Mouse (Mus musculus) ES-E14 (cell line): ENCODE results near the gene Kpna7. TPM values are rescaled to one million over a fixed set of nuclear protein-coding genes. Genes with fewer than 3 reads are reported as not detected.
"Not testable (repeated sequence)": the region's sequence is repeated elsewhere in the genome, so short reads cannot be mapped to it uniquely, and the experiment has no call there.

ENCODE experiments used
- DNase-seq: peaks from one replicate; pipeline ENCODE4 v3.0.0-alpha.2; 2013; ENCODE audit warnings: low read depth, low spot score
- H3K27ac ChIP-seq: 2 replicates; pipeline ENCODE4 v1.5.1; 2012; ENCODE audit warnings: low read depth, mild to moderate bottlenecking, low read length, moderate library complexity, mixed read lengths; ENCODE audit not compliant: poor library complexity, insufficient read depth, severe bottlenecking
- H3K36me3 ChIP-seq: 2 replicates; pipeline ENCODE4 v1.6.1; 2012; ENCODE audit warnings: mild to moderate bottlenecking, low read length, moderate library complexity, mixed read lengths; ENCODE audit not compliant: control insufficient read depth, poor library complexity, insufficient read depth, severe bottlenecking
- H3K4me1 ChIP-seq, 2 experiments: fragments of 150-350 bp in 1 of 2; sonication (generic) in 1 of 2; 2 replicates each; pipeline ENCODE4 v1.6.1; 2012; ENCODE audit warnings: low read length in 2 of 2, mild to moderate bottlenecking in 1 of 2, mixed read lengths in 1 of 2; ENCODE audit not compliant: control insufficient read depth in 2 of 2, insufficient read depth in 2 of 2, poor library complexity in 1 of 2
- H3K4me3 ChIP-seq, 2 experiments: fragments of 150-350 bp in 1 of 2; sonication (generic) in 1 of 2; 2 replicates each; pipeline ENCODE4 v1.5.1; 2012; ENCODE audit warnings: low read length in 2 of 2, low read depth in 1 of 2, mild to moderate bottlenecking in 1 of 2, mixed read lengths in 1 of 2; ENCODE audit not compliant: insufficient read depth in 1 of 2, poor library complexity in 1 of 2, severe bottlenecking in 1 of 2
- H3K9ac ChIP-seq: 2 replicates; pipeline ENCODE4 v1.6.1; 2012; ENCODE audit warnings: low read depth, mild to moderate bottlenecking, low read length, mixed read lengths; ENCODE audit not compliant: poor library complexity, insufficient read depth, severe bottlenecking
- H3K9me3 ChIP-seq: fragments of 150-350 bp; sonication (generic); 2 replicates; pipeline ENCODE4 v1.6.1; 2012; ENCODE audit warnings: low read depth, mild to moderate bottlenecking, low read length; ENCODE audit not compliant: control insufficient read depth, insufficient read depth
- CHD2 ChIP-seq: IDR thresholded peaks from 2 replicates; pipeline ENCODE4 v1.6.1; 2014; ENCODE audit warnings: mild to moderate bottlenecking, low read depth, low read length, inconsistent platforms
- HCFC1 ChIP-seq: IDR thresholded peaks from 2 replicates; pipeline ENCODE4 v1.6.1; 2012; ENCODE audit warnings: low read length, inconsistent platforms, borderline replicate concordance; ENCODE audit not compliant: insufficient read depth
- MAFK ChIP-seq: IDR thresholded peaks from 2 replicates; pipeline ENCODE4 v1.6.1; 2014; ENCODE audit warnings: mild to moderate bottlenecking, low read depth, low read length, inconsistent platforms; ENCODE audit not compliant: insufficient read depth
- ZC3H11A ChIP-seq: IDR thresholded peaks from 2 replicates; pipeline ENCODE4 v1.6.1; 2012; ENCODE audit warnings: low read depth, mild to moderate bottlenecking, inconsistent platforms, low read length, borderline replicate concordance
- ZNF384 ChIP-seq: IDR thresholded peaks from 2 replicates; pipeline ENCODE4 v1.6.1; 2012; ENCODE audit warnings: low read depth, low read length, inconsistent platforms
- in situ Hi-C, 2 experiments: fragments of 600-800 bp; cut with MboI; formaldehyde crosslinking; loops; one replicate each; pipeline ENCODE4 v1.15.1; 2025; ENCODE audit warnings: low sequenced_read_pairs in 2 of 2, inconsistent platforms in 1 of 2; ENCODE audit not compliant: unreplicated experiment in 2 of 2
- total RNA-seq: library from RNA; depleted of rRNA; stranded (reverse); fragments of 300-350 nt; gene quantifications from 2 replicates; pipeline ENCODE4 v1.2.3, GENCODE M21; 2012

Gene Kpna7
- total RNA-seq, 1 experiment = 0.58 TPM

DNA sequence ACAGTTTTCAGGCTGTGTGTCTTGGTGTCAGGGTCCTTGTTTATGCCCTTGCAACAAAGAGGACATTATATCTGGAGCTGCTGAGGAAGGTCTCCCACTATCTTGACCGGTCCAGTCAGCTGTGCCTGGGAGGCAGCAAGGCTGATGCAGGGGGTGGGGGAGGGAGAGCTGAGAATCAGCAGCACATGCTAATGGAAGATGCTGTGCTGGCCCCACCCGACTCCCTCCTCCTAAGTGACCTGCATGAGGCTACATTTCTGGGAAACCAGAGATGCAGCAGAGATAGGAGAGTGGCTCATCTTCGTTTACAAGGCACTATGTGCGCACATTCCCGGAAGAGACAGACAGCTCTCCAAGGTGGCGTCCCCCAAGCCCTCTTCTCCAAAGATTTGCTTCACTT lies 26.6 kb upstream of the Kpna7 start:
- Histone ChIP-seq H3K27ac (no peak overlapping the region), H3K4me1 (peaks cover 0 to 9% of the 10 kb centered on the region in 2 experiments; a peak in 1 of 4 replicates), H3K9ac (no peak overlapping the region), H3K9me3 (no peaks in the 10 kb centered on the region), H3K36me3 (peaks cover 16% of the 10 kb centered on the region), H3K4me3 (no peak overlapping the region)
- TF ChIP-seq CHD2 (no peak), HCFC1 (no peak), MAFK (no peak), ZC3H11A (no peak), ZNF384 (no peak)
- in situ Hi-C loops = no loop called here
- no peak for DNase-seq

DNA sequence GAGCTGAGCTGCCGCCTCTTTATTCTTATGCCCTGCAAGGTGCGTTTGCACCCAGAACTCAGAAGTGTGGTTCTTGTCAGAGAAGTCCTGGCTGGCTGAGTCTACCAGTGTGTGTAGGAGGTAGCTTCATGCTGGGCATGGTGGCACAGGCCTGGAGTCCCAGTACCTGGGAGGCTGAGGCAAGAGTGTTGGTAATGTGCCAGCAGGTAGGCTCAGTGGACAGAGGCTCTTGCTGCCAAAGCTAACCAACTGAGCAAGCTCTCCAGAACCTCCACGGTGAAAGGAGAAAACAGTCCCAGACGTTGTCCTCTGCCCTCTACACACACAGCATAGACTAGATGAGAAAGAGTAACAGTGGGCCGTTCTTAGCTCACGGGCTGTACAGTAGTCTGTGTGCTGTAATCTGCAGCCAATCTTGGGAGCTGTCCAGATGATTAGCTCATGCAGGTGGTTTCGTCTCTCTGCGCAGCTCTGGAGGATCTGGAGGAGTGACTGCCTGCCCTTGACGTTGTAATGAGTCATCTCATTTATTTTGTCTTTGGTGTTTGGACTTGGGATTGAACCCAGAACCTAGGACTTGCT lies 22.0 kb upstream of the Kpna7 start:
- in situ Hi-C loops = no loop called here
- Histone ChIP-seq H3K9me3 (no peaks in the 10 kb centered on the region), H3K4me1 (peaks cover 0 to 5% of the 10 kb centered on the region in 2 experiments; a peak in 1 of 4 replicates), H3K4me3 (no peak overlapping the region), H3K9ac (no peak overlapping the region), H3K36me3 (peaks cover 38% of the 10 kb centered on the region), H3K27ac (no peak overlapping the region)
- DNase-seq = no peak
- no peak for TF ChIP-seq ZC3H11A
- TF ChIP-seq CHD2 = no peak
- TF ChIP-seq HCFC1 = no peak
- TF ChIP-seq ZNF384 = no peak
- TF ChIP-seq MAFK = no peak

DNA sequence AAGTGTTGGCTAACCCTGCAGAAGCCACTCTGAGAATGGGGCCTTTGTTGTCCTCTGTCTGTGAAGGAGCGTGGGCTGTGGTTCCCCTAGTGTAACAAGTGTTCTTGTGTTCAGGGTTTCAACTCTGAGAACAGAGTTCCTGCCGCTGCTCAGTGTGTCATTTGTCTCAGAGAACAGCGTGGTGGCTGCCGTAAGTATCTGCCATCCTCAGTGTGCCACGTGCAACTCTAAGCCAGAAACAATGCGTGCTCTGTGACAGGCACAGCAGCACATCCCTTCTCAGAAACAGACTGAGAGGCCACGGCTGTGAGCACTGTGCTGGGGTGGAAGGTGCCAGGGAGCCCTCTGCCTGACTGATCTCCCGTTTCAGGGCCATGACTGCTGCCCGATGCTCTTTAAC lies 20.5 kb upstream of the Kpna7 start:
- in situ Hi-C loops = no loop called here
- no peak for DNase-seq
- Histone ChIP-seq H3K9ac (no peak overlapping the region), H3K9me3 (no peaks in the 10 kb centered on the region), H3K4me1 (no peaks in the 10 kb centered on the region), H3K4me3 (no peak overlapping the region), H3K36me3 (peaks cover 43% of the 10 kb centered on the region), H3K27ac (no peak overlapping the region)
- TF ChIP-seq CHD2 (no peak), MAFK (no peak), ZNF384 (no peak), HCFC1 (no peak), ZC3H11A (no peak)

GRCm38 (mm10) chr5:145102706-145103105 lies 18.9 kb upstream of the Kpna7 start:
- peaks cover 37% of the 10 kb centered on the region for H3K36me3 ChIP-seq
- in situ Hi-C loops = no loop called here
- no peak for DNase-seq

DNA sequence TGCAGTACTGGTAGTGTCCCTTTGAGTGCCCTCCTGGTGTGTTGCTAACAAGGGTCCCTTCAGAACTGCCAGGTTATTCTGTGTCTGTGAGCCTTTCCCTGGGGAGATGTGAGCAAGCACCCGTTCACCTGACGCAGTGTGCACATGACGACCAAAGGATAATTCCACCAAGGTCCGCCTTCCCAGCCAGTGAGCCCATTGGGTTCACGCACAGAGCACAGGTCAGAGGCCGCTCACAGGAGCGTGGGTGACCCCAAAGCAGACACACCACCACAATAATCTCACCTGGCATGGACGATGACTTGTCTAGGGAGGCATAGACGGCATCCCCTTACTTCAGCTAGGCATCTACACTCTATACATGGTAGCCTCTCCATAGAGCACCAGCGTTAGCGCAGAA lies 17.6 kb upstream of the Kpna7 start:
- H3K27ac ChIP-seq, H3K9me3 ChIP-seq, H3K9ac ChIP-seq, DNase-seq, in situ Hi-C loops, H3K4me3 ChIP-seq, H3K4me1 ChIP-seq: not testable (repeated sequence)
- H3K36me3 ChIP-seq = peaks cover 38% of the 10 kb centered on the region

More at GRCm38 (mm10) chr5:145102706-145103105, 18.9 kb upstream of the Kpna7 start:
- TF ChIP-seq ZNF384 (no peak), ZC3H11A (no peak), MAFK (no peak), CHD2 (no peak), HCFC1 (no peak)
- H3K27ac ChIP-seq = no peak overlapping the region
- H3K4me1 ChIP-seq = no peaks in the 10 kb centered on the region
- no peaks in the 10 kb centered on the region for H3K9me3 ChIP-seq
- no peak overlapping the region for H3K9ac ChIP-seq
- no peak overlapping the region for H3K4me3 ChIP-seq
